11 mouse cellular contexts compared by ENCODE assay signal in genomic region chr2:137419678-137420077, GRCm38 (mm10).
DNase-seq lines count a peak whose midpoint lies in the region; ATAC-seq and TF ChIP-seq lines count a peak whose summit lies in the region.
"Had no signal": no experiment of that assay in that cellular context is flagged by ENCODE, and none has a peak within 500 bp of the region (broad histone marks: within the 10 kb centered on the region; RNA-seq: fewer than 3 reads in every experiment).

No protein-coding gene starts in this region.

- H3K27ac ChIP-seq in heart, embryonic 11.5 days (ENCODE audit: low read depth, low read length), result peak overlapping the region; percentile 42; the same call in 1 of the 2 replicates
- no peak overlapping the region for H3K27ac ChIP-seq in lung, postnatal 0 days (ENCODE audit: low read length)
- H3K27ac ChIP-seq in forebrain, embryonic 14.5 days (ENCODE audit: low read depth, low read length), result no peak overlapping the region
- H3K27ac ChIP-seq: liver, embryonic 15.5 days had no signal

- no peaks in the 10 kb centered on the region; the same call in 1 of the 2 replicates for H3K4me1 ChIP-seq in heart, embryonic 11.5 days (ENCODE audit: control insufficient read depth, insufficient read depth, low read length)
- no peaks in the 10 kb centered on the region for H3K4me1 ChIP-seq in lung, postnatal 0 days (ENCODE audit: insufficient read depth, low read depth, low read length)
- no peaks in the 10 kb centered on the region for H3K4me1 ChIP-seq in forebrain, embryonic 14.5 days (ENCODE audit: control insufficient read depth, insufficient read depth, low read length)
- H3K4me1 ChIP-seq: liver, embryonic 15.5 days had no signal

- no peaks in the 10 kb centered on the region for H3K27me3 ChIP-seq in heart, embryonic 11.5 days (ENCODE audit: control insufficient read depth, insufficient read depth, low read length)
- no peaks in the 10 kb centered on the region for H3K27me3 ChIP-seq in lung, postnatal 0 days (replicated peaks; ENCODE audit: insufficient read depth, low read length)
- no peaks in the 10 kb centered on the region for H3K27me3 ChIP-seq in forebrain, embryonic 14.5 days (replicated peaks; ENCODE audit: control insufficient read depth, insufficient read depth, low read length)
- H3K27me3 ChIP-seq: liver, embryonic 15.5 days had no signal

- 30% methylated on average over 4 of the region's 4 CpGs for WGBS in heart, embryonic 11.5 days (ENCODE audit: insufficient replicate concordance)
- WGBS in lung, postnatal 0 days, result 42% methylated on average over 4 of the region's 4 CpGs
- 65% methylated on average over 4 of the region's 4 CpGs for WGBS in forebrain, embryonic 14.5 days

- ATAC-seq in heart, embryonic 11.5 days (replicated peaks; ENCODE audit: insufficient number of reproducible peaks, low FRiP score, low TSS enrichment), result 0 out of 2 replicates have a peak, but pooled peaks have one; percentile 39
- peak; percentile 59; the same call in 1 of the 2 replicates for ATAC-seq in lung, postnatal 0 days
- ATAC-seq in forebrain, embryonic 14.5 days, result no peak

- no peak overlapping the region for H3K4me2 ChIP-seq in heart, embryonic 11.5 days
- no peak overlapping the region for H3K4me2 ChIP-seq in lung, postnatal 0 days (replicated peaks; ENCODE audit: low read depth, low read length)
- H3K4me2 ChIP-seq in forebrain, embryonic 14.5 days (ENCODE audit: low read length), result no peak overlapping the region
- H3K4me2 ChIP-seq: liver, embryonic 15.5 days had no signal

- no peaks in the 10 kb centered on the region for H3K36me3 ChIP-seq in heart, embryonic 11.5 days (ENCODE audit: control insufficient read depth, insufficient read depth, low read length)
- no peaks in the 10 kb centered on the region for H3K36me3 ChIP-seq in lung, postnatal 0 days (ENCODE audit: insufficient read depth, low read length)
- H3K36me3 ChIP-seq in forebrain, embryonic 14.5 days (ENCODE audit: control insufficient read depth, insufficient read depth, low read length), result no peaks in the 10 kb centered on the region
- H3K36me3 ChIP-seq: G1E; liver, embryonic 15.5 days had no signal

- no peak overlapping the region for H3K4me3 ChIP-seq in heart, embryonic 11.5 days (ENCODE audit: low read depth, low read length)
- no peak overlapping the region for H3K4me3 ChIP-seq in lung, postnatal 0 days (ENCODE audit: low read depth, low read length)
- H3K4me3 ChIP-seq in forebrain, embryonic 14.5 days (ENCODE audit: low read depth, low read length), result no peak overlapping the region
- H3K4me3 ChIP-seq: liver, embryonic 15.5 days had no signal

- no peak for TF ChIP-seq CTCF in lung, postnatal 0 days (IDR thresholded peaks at IDR 0.05)

- TF ChIP-seq EP300 in lung, postnatal 0 days (IDR thresholded peaks at IDR 0.05), result no peak

- H3K9ac ChIP-seq in heart, embryonic 11.5 days (ENCODE audit: low read depth, low read length), result no peak overlapping the region
- no peak overlapping the region for H3K9ac ChIP-seq in lung, postnatal 0 days (replicated peaks; ENCODE audit: low read depth)
- no peak overlapping the region for H3K9ac ChIP-seq in forebrain, embryonic 14.5 days (ENCODE audit: low read length)
- H3K9ac ChIP-seq: liver, embryonic 15.5 days had no signal

- peak; percentile 6 for DNase-seq in adrenal gland, adult 8-10 months
- no peak for DNase-seq in adrenal gland, adult 18-20 months (ENCODE audit: low spot score in 2 of 2)
- peak; percentile 38 for DNase-seq in kidney, adult 9 months
- peak; percentile 27 for DNase-seq in lung, postnatal 0 days (ENCODE audit: low spot score)
- no peak for DNase-seq in urinary bladder, postnatal 25 days (ENCODE audit: low spot score)
- no peak for DNase-seq in forebrain, embryonic 14.5 days (ENCODE audit: low spot score)
- DNase-seq in MN1 (ENCODE audit: low spot score), result no peak
- DNase-seq: cerebellum, postnatal 10 days had no signal

- no peaks in the 10 kb centered on the region for H3K9me3 ChIP-seq in heart, embryonic 11.5 days (replicated peaks; ENCODE audit: control insufficient read depth, low read length)
- H3K9me3 ChIP-seq in lung, postnatal 0 days (ENCODE audit: low read length), result no peaks in the 10 kb centered on the region
- H3K9me3 ChIP-seq in forebrain, embryonic 14.5 days (replicated peaks; ENCODE audit: control insufficient read depth, low read length), result no peaks in the 10 kb centered on the region
- H3K9me3 ChIP-seq: liver, embryonic 15.5 days had no signal

Comparison
In these comparisons a context has a peak if more than half of its experiments do, and no peak if none do; other contexts are left out.
1. DNase-seq: peak in adrenal gland, adult 8-10 months (single experiment), kidney, adult 9 months (single experiment) and lung, postnatal 0 days (single experiment); none in adrenal gland, adult 18-20 months (0 of 2), urinary bladder, postnatal 25 days (single experiment), forebrain, embryonic 14.5 days (single experiment) and MN1 (single experiment).